Mouse (Mus musculus) cerebral cortex, adult 2 months (tissue): ENCODE data around the gene Schip1.

Experiments
- WGBS: fragments of 180-500 bp; shearing (Covaris S2); methylation state at CpG from one replicate; pipeline ENCODE4 v1.1.7; 2018; 5-methylcytosine and 5-hydroxymethylcytosine counted together

Schip1 gene

GRCm38 (mm10) chr3:68583771-68584511, 519.3 kb downstream of the Schip1 start:
- WGBS = 24% methylated on average over 14 of the region's 14 CpGs

- WGBS = 53% methylated on average over 4 of the region's 4 CpGs
Measured at GRCm38 (mm10) chr3:68585213-68585612, 520.6 kb downstream of the Schip1 start.

GRCm38 (mm10) chr3:68586646-68587064, 522.1 kb downstream of the Schip1 start:
- WGBS = 49% methylated on average over 9 of the region's 9 CpGs

- 57% methylated on average over 10 of the region's 10 CpGs for WGBS
Measured at GRCm38 (mm10) chr3:68587567-68588245, 523.1 kb downstream of the Schip1 start.

- WGBS = 46% methylated on average over 9 of the region's 9 CpGs
Measured at GRCm38 (mm10) chr3:68589220-68589840, 524.7 kb downstream of the Schip1 start.

- WGBS = 65% methylated on average over 8 of the region's 8 CpGs
Measured at GRCm38 (mm10) chr3:68590436-68590835, 525.8 kb downstream of the Schip1 start.

GRCm38 (mm10) chr3:68592575-68592974, 528.0 kb downstream of the Schip1 start:
- 55% methylated on average over 10 of the region's 10 CpGs for WGBS

- WGBS = 17% methylated on average over 12 of the region's 12 CpGs
Measured at GRCm38 (mm10) chr3:68593073-68593867, 528.7 kb downstream of the Schip1 start.

GRCm38 (mm10) chr3:68595316-68595925, 530.8 kb downstream of the Schip1 start:
- WGBS = 26% methylated on average over 10 of the region's 10 CpGs

GRCm38 (mm10) chr3:68596938-68597337, 532.3 kb downstream of the Schip1 start:
- WGBS = 61% methylated on average over 4 of the region's 4 CpGs

- 41% methylated on average over 9 of the region's 9 CpGs for WGBS
Measured at GRCm38 (mm10) chr3:68602891-68603290, 538.3 kb downstream of the Schip1 start.

GRCm38 (mm10) chr3:68604467-68604866, 539.9 kb downstream of the Schip1 start:
- 57% methylated on average over 10 of the region's 10 CpGs for WGBS

- 56% methylated on average over 10 of the region's 10 CpGs for WGBS
Measured at GRCm38 (mm10) chr3:68604962-68605361, 540.4 kb downstream of the Schip1 start.

GRCm38 (mm10) chr3:68605942-68606603, 541.5 kb downstream of the Schip1 start:
- WGBS = 51% methylated on average over 7 of the region's 7 CpGs

- 49% methylated on average over 8 of the region's 8 CpGs for WGBS
Measured at GRCm38 (mm10) chr3:68606730-68607129, 542.1 kb downstream of the Schip1 start.

- 63% methylated on average over 8 of the region's 8 CpGs for WGBS
Measured at GRCm38 (mm10) chr3:68607336-68607735, 542.7 kb downstream of the Schip1 start.

GRCm38 (mm10) chr3:68608848-68609497, 544.4 kb downstream of the Schip1 start:
- WGBS = 41% methylated on average over 19 of the region's 19 CpGs

GRCm38 (mm10) chr3:68610011-68610410, 545.4 kb downstream of the Schip1 start:
- WGBS = 29% methylated on average over 6 of the region's 6 CpGs

GRCm38 (mm10) chr3:68610598-68611261, 546.1 kb downstream of the Schip1 start:
- WGBS = 79% methylated on average over 11 of the region's 11 CpGs
